Mouse (Mus musculus) G1E (cell line): ENCODE results near the gene Dlg5. TPM values are rescaled to one million over a fixed set of nuclear protein-coding genes. Genes with fewer than 3 reads are reported as not detected.

Experiments
- ATAC-seq: 2 replicates; pipeline ENCODE4 v1.8.0; 2016; ENCODE audit warnings: mild to moderate bottlenecking; ENCODE audit not compliant: insufficient number of reproducible peaks, poor library complexity, low FRiP score, severe bottlenecking; ENCODE audit errors: extremely low read depth
- DNase-seq: peaks from one replicate; pipeline ENCODE4 v3.0.0; 2012; ENCODE audit warnings: low spot score
- H3K27me3 ChIP-seq: 2 replicates; pipeline ENCODE4 v1.6.1; 2012; ENCODE audit warnings: mild to moderate bottlenecking, low read length, inconsistent platforms; ENCODE audit not compliant: insufficient read depth
- H3K36me3 ChIP-seq: replicated peaks from 2 replicates; pipeline ENCODE3; 2012; ENCODE audit warnings: mild to moderate bottlenecking, inconsistent platforms
- H3K4me1 ChIP-seq: 2 replicates; pipeline ENCODE4 v1.6.1; 2012; ENCODE audit warnings: low read depth, low read length, inconsistent platforms, mixed read lengths; ENCODE audit not compliant: insufficient read depth
- H3K4me3 ChIP-seq: 2 replicates; pipeline ENCODE4 v1.5.1; 2012; ENCODE audit warnings: low read depth, mild to moderate bottlenecking, inconsistent platforms, low read length, moderate library complexity, mixed read lengths
- H3K9me3 ChIP-seq: replicated peaks from 2 replicates; pipeline ENCODE4 v1.6.1; 2012; ENCODE audit warnings: inconsistent platforms
- CTCF ChIP-seq: IDR thresholded peaks from 2 replicates; pipeline ENCODE4 v1.5.1; 2012; ENCODE audit warnings: low read depth, low read length, inconsistent platforms, mixed read lengths
- GATA1 ChIP-seq: IDR thresholded peaks from 2 replicates; pipeline ENCODE4 v1.6.1; 2012; ENCODE audit warnings: borderline replicate concordance, low read length, inconsistent platforms, mixed read lengths
- GATA2 ChIP-seq: IDR thresholded peaks from 2 replicates; pipeline ENCODE4 v1.6.1; 2012; ENCODE audit warnings: low read depth, low read length, inconsistent platforms, borderline replicate concordance
- POLR2AphosphoS5 ChIP-seq: IDR thresholded peaks from 2 replicates; pipeline ENCODE4 v1.6.1; 2012; ENCODE audit warnings: low read depth, low read length, inconsistent platforms; ENCODE audit not compliant: insufficient replicate concordance
- TAL1 ChIP-seq: conservative IDR thresholded peaks from 2 replicates; pipeline ENCODE4 v1.6.1; 2012; ENCODE audit warnings: low read depth, low read length, inconsistent platforms, mixed read lengths
- polyA plus RNA-seq: library from polyadenylated mRNA; stranded (reverse); fragments of >175 nt; gene quantifications from 2 replicates; pipeline ENCODE4 v1.2.3, GENCODE M21; 2012
- total RNA-seq, 2 experiments: library from RNA; stranded (forward) in 1 of 2; stranded (reverse) in 1 of 2; fragments of 200-1000 nt in 1 of 2; fragments of >200 nt in 1 of 2; fragmentation: Nextera tagmentation in 1 of 2; gene quantifications; 2 replicates each; pipeline ENCODE4 v1.2.3; 2014 to 2017

The Dlg5 gene
- total and polyA plus RNA-seq, 3 experiments: 2.4 to 22.7 (median 13.6) TPM

DNA sequence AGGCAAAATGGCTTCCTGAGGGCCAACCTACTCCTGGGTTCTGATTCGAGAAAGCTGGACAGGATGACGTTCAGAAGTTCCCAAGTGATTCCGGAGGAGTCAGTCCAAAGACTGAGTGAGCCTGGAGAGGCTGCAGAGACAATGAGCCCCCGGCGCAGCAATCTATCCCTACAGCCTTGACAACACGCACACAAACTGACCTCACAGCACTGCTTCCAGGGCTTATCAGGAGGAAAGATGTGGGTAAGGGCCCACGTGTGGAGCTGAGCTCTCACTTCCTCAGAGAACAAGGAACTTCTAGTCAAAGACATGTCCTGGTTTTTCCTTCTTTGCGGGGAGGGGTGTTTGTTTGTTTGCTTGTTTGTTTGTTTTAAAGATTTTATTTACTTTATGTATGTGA lies 18.7 kb downstream of the Dlg5 start:
- no peak overlapping the region; the same call in 1 of the 2 replicates for H3K4me3 ChIP-seq
- TF ChIP-seq TAL1 (peak; percentile 28; the same call in 1 of the 2 replicates), CTCF (no peak)
- DNase-seq: peak; percentile 35
- no peaks in the 10 kb centered on the region for H3K27me3 ChIP-seq
- no peaks in the 10 kb centered on the region for H3K36me3 ChIP-seq
- H3K9me3 ChIP-seq: no peaks in the 10 kb centered on the region
- peaks cover 79% of the 10 kb centered on the region for H3K4me1 ChIP-seq
- peak; percentile 47 for ATAC-seq

DNA sequence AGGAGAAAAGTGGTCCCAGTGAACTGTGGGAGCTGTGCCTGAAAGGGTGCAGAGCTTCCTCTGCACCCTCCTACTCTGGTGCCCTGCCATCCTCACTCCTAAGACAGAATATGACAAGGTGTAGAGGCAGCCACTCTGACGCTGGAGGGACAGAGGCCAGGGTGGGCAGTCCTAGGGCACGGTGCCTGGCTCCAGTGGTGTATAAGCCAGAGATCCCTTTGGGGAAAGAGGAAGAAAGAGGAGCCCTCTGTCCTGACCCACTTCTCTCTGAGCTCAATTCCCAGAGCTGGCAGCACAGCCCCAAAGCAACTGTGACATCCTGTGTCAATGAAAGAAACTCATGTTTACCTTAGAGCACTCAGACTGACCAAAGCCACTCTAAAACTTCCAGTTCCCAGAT lies 19.4 kb downstream of the Dlg5 start:
- ATAC-seq: no peak
- no peaks in the 10 kb centered on the region for H3K27me3 ChIP-seq
- TF ChIP-seq TAL1: no peak
- TF ChIP-seq GATA2: no peak
- TF ChIP-seq GATA1: no peak
- TF ChIP-seq CTCF: no peak
- TF ChIP-seq POLR2AphosphoS5: no peak
- no peaks in the 10 kb centered on the region for H3K36me3 ChIP-seq
- no peak for DNase-seq
- H3K9me3 ChIP-seq: no peaks in the 10 kb centered on the region
- H3K4me3 ChIP-seq: no peak overlapping the region
- peaks cover 75% of the 10 kb centered on the region for H3K4me1 ChIP-seq

DNA sequence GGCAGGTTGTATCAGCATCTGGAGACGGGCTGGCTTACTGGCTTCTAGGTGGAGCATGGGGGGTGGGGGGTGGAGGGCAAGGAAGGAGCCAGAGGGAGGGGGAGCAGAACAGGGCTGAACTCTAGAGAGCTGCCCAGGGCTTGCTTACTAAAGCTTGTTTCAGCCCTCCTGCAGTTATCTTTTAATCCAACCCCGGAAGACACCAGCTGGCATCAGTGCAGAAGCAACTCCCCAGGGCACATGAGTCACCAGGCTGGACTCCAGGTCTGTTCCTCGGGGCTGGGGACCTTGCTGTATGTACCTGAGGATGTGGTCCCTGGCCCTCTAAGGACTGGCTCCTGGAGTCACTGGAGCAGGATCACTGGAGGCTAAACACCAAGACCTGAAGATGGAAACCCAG lies 23.0 kb downstream of the Dlg5 start:
- Histone ChIP-seq H3K27me3 (no peaks in the 10 kb centered on the region), H3K36me3 (no peaks in the 10 kb centered on the region), H3K9me3 (no peaks in the 10 kb centered on the region), H3K4me1 (peaks cover 67% of the 10 kb centered on the region), H3K4me3 (no peak overlapping the region)
- ATAC-seq: peak; percentile 67
- no peak for DNase-seq
- TF ChIP-seq POLR2AphosphoS5: no peak
- no peak for TF ChIP-seq GATA1
- no peak for TF ChIP-seq GATA2
- no peak for TF ChIP-seq CTCF
- no peak for TF ChIP-seq TAL1

DNA sequence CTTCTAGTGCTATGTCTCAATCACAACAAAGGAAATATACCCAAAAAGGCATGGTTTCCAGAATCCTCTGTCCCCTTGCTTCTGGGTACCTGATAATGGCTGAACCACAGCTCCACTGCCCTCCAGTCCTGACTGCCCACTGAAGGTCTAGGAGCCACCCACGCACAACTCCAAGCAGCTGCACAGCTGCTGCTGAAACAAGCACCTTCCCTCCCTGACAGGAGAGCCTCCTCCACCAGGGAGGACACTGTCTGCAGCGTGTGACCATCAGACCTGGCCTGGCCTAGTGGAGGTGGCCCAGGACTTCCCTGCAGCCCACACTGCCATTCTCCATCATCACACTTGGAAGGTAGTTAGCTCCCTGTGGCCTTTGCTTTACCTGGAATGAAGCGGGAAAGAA lies 23.4 kb downstream of the Dlg5 start:
- H3K4me1 ChIP-seq: peaks cover 69% of the 10 kb centered on the region
- no peak overlapping the region for H3K4me3 ChIP-seq
- H3K27me3 ChIP-seq: no peaks in the 10 kb centered on the region
- no peaks in the 10 kb centered on the region for H3K36me3 ChIP-seq
- no peak for ATAC-seq
- no peak for TF ChIP-seq GATA1
- H3K9me3 ChIP-seq: no peaks in the 10 kb centered on the region
- no peak for DNase-seq

DNA sequence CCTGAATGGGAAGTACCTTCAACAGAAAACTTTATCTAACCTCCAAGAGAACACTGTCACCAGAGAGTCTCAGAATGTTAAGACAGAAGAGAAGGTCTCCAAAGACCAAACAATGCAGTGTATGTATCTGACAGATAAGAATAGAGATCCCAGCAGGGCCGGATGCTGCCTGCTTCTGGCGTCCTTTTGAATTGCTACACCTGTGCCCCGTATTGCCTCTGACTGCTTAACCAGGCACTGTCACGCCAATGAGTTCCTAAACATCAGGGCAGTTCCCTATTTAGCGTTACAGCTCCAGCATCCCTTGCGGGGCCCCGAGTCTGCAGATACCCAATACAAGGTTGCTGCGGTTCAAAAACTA lies 28.4 kb downstream of the Dlg5 start:
- Histone ChIP-seq H3K4me3 (peak overlapping the region; percentile 62; the same call in 1 of the 2 replicates), H3K9me3 (no peaks in the 10 kb centered on the region), H3K27me3 (no peaks in the 10 kb centered on the region), H3K36me3 (no peaks in the 10 kb centered on the region), H3K4me1 (peaks cover 77% of the 10 kb centered on the region)
- no peak for TF ChIP-seq GATA1
- peak; percentile 38 for TF ChIP-seq TAL1
- DNase-seq (peak; percentile 48), ATAC-seq (peak; percentile 82)

DNA sequence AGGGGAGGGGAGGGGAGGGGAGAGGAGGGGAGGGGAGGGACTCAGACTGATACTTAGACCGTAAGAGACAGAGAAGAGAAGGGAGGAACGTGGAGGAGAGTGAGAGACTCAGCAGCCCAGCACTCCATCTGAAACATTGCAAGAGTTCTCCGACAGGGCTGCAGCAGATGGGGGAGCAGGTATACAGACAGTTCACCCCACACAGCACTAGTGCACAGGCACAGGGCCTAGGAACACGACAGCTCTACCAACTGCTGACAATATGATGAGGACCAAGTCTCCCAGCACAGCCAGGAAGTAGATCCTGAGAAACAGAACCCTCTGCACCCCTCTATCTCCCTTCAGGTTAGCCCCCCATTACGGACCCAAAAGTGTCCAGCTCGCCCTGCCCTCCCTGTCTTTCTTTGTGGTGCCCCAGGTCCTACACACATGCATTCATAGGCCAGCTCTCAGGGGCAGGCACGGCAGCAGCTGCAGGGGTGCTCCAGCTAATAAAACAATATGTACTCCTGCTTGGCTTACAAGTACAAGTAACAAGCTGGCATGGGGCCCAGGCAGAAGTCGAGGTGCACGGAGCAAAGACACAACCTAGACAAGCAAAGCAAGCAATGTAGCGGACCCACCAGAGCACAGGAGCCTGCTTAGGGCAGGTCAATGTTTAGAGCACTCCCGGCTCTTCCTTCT lies 28.9 kb downstream of the Dlg5 start:
- DNase-seq: no peak
- no peaks in the 10 kb centered on the region for H3K36me3 ChIP-seq
- TF ChIP-seq CTCF (no peak), POLR2AphosphoS5 (no peak), TAL1 (no peak), GATA1 (no peak), GATA2 (no peak)
- ATAC-seq: peak; percentile 11; the same call in 1 of the 2 replicates
- no peaks in the 10 kb centered on the region for H3K9me3 ChIP-seq
- peak overlapping the region; percentile 62; the same call in 1 of the 2 replicates for H3K4me3 ChIP-seq
- peaks cover 2% of the 10 kb centered on the region; the same call in 1 of the 2 replicates for H3K27me3 ChIP-seq
- H3K4me1 ChIP-seq: peaks cover 76% of the 10 kb centered on the region

DNA sequence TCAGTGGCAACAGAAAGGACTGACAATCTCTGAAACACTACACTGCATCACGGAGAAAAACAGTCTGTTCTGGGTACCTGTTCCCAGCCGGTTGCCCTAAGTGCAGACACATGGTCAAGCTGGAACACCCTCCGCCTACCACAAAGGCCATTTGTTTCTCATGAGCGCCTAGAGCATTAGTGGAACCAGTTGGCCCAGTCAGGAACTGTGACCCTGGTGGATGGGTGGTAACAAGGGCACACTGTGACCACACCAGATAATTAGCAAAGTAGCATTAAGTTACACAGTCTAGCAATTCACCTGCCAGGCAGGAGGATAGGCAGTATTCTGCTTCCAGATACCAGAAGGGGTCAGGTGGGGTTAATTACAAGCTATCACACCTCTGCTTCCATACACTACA lies 29.7 kb downstream of the Dlg5 start:
- ATAC-seq (no peak), DNase-seq (no peak)
- H3K9me3 ChIP-seq: no peaks in the 10 kb centered on the region
- peak overlapping the region; percentile 35; the same call in 1 of the 2 replicates for H3K4me3 ChIP-seq
- H3K27me3 ChIP-seq: peaks cover 2% of the 10 kb centered on the region; the same call in 1 of the 2 replicates
- peaks cover 81% of the 10 kb centered on the region for H3K4me1 ChIP-seq
- no peak for TF ChIP-seq GATA2
- no peak for TF ChIP-seq GATA1
- no peak for TF ChIP-seq CTCF
- TF ChIP-seq POLR2AphosphoS5: no peak
- TF ChIP-seq TAL1: no peak
- no peaks in the 10 kb centered on the region for H3K36me3 ChIP-seq
